Mouse (Mus musculus): Measurements from ENCODE around the gene Hnrnpab.

GRCm38 (mm10) chr11:51554590-51554989 is 52.1 kb downstream of the Hnrnpab start:
- no peak for TF ChIP-seq CTCF (IDR thresholded peaks at IDR 0.05; ENCODE audit: low read depth)
- no peak for TF ChIP-seq EP300 (optimal IDR thresholded peaks at IDR 0.05)

Measured in stomach, postnatal 0 days (tissue).